Mouse (Mus musculus) CH12.LX (cell line): ENCODE data around the gene Hs3st3a1. TPM values are rescaled to one million over a fixed set of nuclear protein-coding genes. Genes with fewer than 3 reads are reported as not detected.

ENCODE experiments used
- DNase-seq: peaks from one replicate; pipeline ENCODE4 v3.0.0-alpha.2; 2013; ENCODE audit errors: extremely low read depth
- H3K27ac ChIP-seq: 2 replicates; pipeline ENCODE4 v1.5.1; 2012; ENCODE audit warnings: low read depth, mild to moderate bottlenecking, control low read depth, moderate library complexity; ENCODE audit not compliant: insufficient read depth
- H3K27me3 ChIP-seq: replicated peaks from 2 replicates; pipeline ENCODE3; 2012; ENCODE audit warnings: inconsistent platforms
- H3K36me3 ChIP-seq, 2 experiments: replicated peaks in 1 of 2; 2 replicates each; pipeline versions ENCODE3 to v1.6.1; 2012; ENCODE audit warnings: inconsistent platforms in 1 of 2, low read length in 1 of 2, mild to moderate bottlenecking in 1 of 2, mixed read lengths in 1 of 2, moderate library complexity in 1 of 2; ENCODE audit not compliant: control insufficient read depth in 1 of 2, insufficient read depth in 1 of 2
- H3K4me1 ChIP-seq, 2 experiments: 2 replicates each; pipeline ENCODE4 v1.6.1; 2012; ENCODE audit warnings: inconsistent platforms in 1 of 2, moderate library complexity in 1 of 2; ENCODE audit not compliant: insufficient read depth in 2 of 2, control insufficient read depth in 1 of 2
- H3K4me2 ChIP-seq: 2 replicates; pipeline ENCODE4 v1.6.1; 2012; ENCODE audit warnings: low read depth, mild to moderate bottlenecking, control low read depth; ENCODE audit not compliant: poor library complexity, insufficient read depth, severe bottlenecking
- H3K4me3 ChIP-seq, 3 experiments: fragments of 150-350 bp in 1 of 3; sonication (generic) in 1 of 3; replicated peaks in 1 of 3; 2 replicates each; pipeline versions ENCODE3 to v1.5.1; 2011 to 2012; ENCODE audit warnings: low read depth in 2 of 3, low read length in 2 of 3, mild to moderate bottlenecking in 2 of 3, moderate library complexity in 2 of 3, control low read depth in 1 of 3, improper control_type of control experiment in 1 of 3, inconsistent platforms in 1 of 3, mixed read lengths in 1 of 3; ENCODE audit not compliant: poor library complexity in 1 of 3
- H3K79me2 ChIP-seq: replicated peaks from 2 replicates; pipeline ENCODE4 v1.6.1; 2012; ENCODE audit warnings: mild to moderate bottlenecking, moderate library complexity; ENCODE audit not compliant: control insufficient read depth, poor library complexity, insufficient read depth, severe bottlenecking; ENCODE audit errors: extremely low read depth
- H3K9ac ChIP-seq: 2 replicates; pipeline ENCODE4 v1.6.1; 2012; ENCODE audit warnings: low read depth, mild to moderate bottlenecking, control low read depth, moderate library complexity; ENCODE audit not compliant: insufficient read depth
- H3K9me3 ChIP-seq: replicated peaks from 2 replicates; pipeline ENCODE3; 2012; ENCODE audit warnings: low read length, inconsistent platforms, mixed read lengths
- CHD1 ChIP-seq: IDR thresholded peaks from 2 replicates; pipeline ENCODE4 v1.6.1; 2012; ENCODE audit warnings: low read depth, low read length, improper control_type of control experiment, inconsistent platforms
- CTCF ChIP-seq, 2 experiments: IDR thresholded peaks in 1 of 2; conservative IDR thresholded peaks in 1 of 2; 2 replicates each; pipeline ENCODE4 v1.5.1; 2011 to 2012; ENCODE audit warnings: low read depth in 2 of 2, low read length in 2 of 2, improper control_type of control experiment in 1 of 2, inconsistent platforms in 1 of 2, mild to moderate bottlenecking in 1 of 2, moderate library complexity in 1 of 2
- EP300 ChIP-seq: IDR thresholded peaks from 2 replicates; pipeline ENCODE4 v1.6.1; 2011; ENCODE audit warnings: low read length, improper control_type of control experiment
- MAX ChIP-seq: IDR thresholded peaks from 2 replicates; pipeline ENCODE4 v1.6.1; 2011; ENCODE audit warnings: low read length, improper control_type of control experiment
- MXI1 ChIP-seq: IDR thresholded peaks from 2 replicates; pipeline ENCODE4 v1.6.1; 2011; ENCODE audit warnings: mild to moderate bottlenecking, low read depth, low read length, improper control_type of control experiment
- PAX5 ChIP-seq: IDR thresholded peaks from 2 replicates; pipeline ENCODE4 v1.6.1; 2012; ENCODE audit warnings: low read length, inconsistent platforms, mixed read lengths
- POLR2A ChIP-seq: IDR thresholded peaks from 2 replicates; pipeline ENCODE4 v1.6.1; 2011; ENCODE audit warnings: low read depth, mild to moderate bottlenecking, improper control_type of control experiment, low read length
- ZKSCAN1 ChIP-seq: IDR thresholded peaks from 2 replicates; pipeline ENCODE4 v1.6.1; 2012; ENCODE audit warnings: low read depth, inconsistent platforms, low read length, improper control_type of control experiment, borderline replicate concordance
- ZNF384 ChIP-seq: IDR thresholded peaks from 2 replicates; pipeline ENCODE4 v1.6.1; 2012; ENCODE audit warnings: low read depth, low read length, improper control_type of control experiment, inconsistent platforms
- dilution Hi-C: fragments of 300-500 bp; cut with MboI; formaldehyde crosslinking; loops from 2 replicates; pipeline ENCODE4 v1.14.3; 2020; ENCODE audit warnings: low sequenced_read_pairs; ENCODE audit not compliant: extremely low pct_unique_long_range_greater_than_20kb, extremely low pct_ligation_motif_present
- in situ Hi-C: fragments of 300-500 bp; cut with MboI; formaldehyde crosslinking; loops from 3 replicates; pipeline ENCODE4 v1.14.3; 2019; ENCODE audit warnings: low sequenced_read_pairs, low pct_ligation_motif_present, low pct_unique_long_range_greater_than_20kb, mixed read lengths
- polyA plus RNA-seq: library from polyadenylated mRNA; unstranded; fragments of >175 nt; gene quantifications from 2 replicates; pipeline ENCODE4 v1.2.1, GENCODE M21; 2012; ENCODE audit warnings: low read depth; ENCODE audit not compliant: insufficient read length
- total RNA-seq, 2 experiments: library from RNA; depleted of rRNA; stranded (reverse); fragments of 300-350 nt in 1 of 2; fragments of >200 nt in 1 of 2; gene quantifications; 2 replicates each; pipeline ENCODE4 v1.2.3; 2012 to 2014

Hs3st3a1 gene
- total and polyA plus RNA-seq, 3 experiments, result not detected

- dilution Hi-C loops (no loop called here), in situ Hi-C loops (no loop called here)
- no peaks in the 10 kb centered on the region for H3K36me3 ChIP-seq
- no peak for DNase-seq
- TF ChIP-seq ZKSCAN1, result no peak
- no peak for TF ChIP-seq EP300
- no peak for TF ChIP-seq PAX5
- TF ChIP-seq ZNF384, result no peak
- TF ChIP-seq POLR2A, result no peak
- no peak for TF ChIP-seq MXI1
- no peaks in the 10 kb centered on the region for H3K79me2 ChIP-seq
- H3K27ac ChIP-seq, result no peak overlapping the region
- H3K4me1 ChIP-seq, result peaks cover 0 to 5% of the 10 kb centered on the region in 2 experiments; a peak in 1 of 4 replicates
- H3K4me2 ChIP-seq, result no peak overlapping the region
- H3K4me3 ChIP-seq, result no peak overlapping the region
- no peaks in the 10 kb centered on the region for H3K27me3 ChIP-seq
- no peak overlapping the region for H3K9ac ChIP-seq
- H3K9me3 ChIP-seq, result no peaks in the 10 kb centered on the region
Measured at GRCm38 (mm10) chr11:64560471-64560870, 125.3 kb downstream of the Hs3st3a1 start.

DNA sequence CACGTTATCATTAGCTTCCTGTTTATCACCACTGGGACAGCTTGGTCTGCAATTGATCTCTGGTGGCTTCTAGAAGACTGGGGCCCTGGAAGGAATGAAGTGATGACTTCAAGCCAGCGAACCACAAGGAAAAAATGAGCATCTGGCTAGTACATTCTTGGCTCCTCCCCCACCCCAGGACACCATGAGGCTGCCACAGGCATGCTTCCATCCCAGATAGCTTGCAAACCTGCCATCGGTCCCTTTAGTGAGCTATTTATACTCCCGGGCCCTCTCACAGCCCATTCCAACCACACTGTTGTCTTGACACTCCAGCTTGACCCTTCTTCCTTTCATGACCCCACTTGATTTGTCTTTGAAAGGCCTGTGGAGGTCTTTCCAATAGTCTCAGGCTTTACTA, 127.6 kb downstream of the Hs3st3a1 start:
- dilution Hi-C loops, result no loop called here
- H3K4me2 ChIP-seq, result no peak overlapping the region

More for the DNA sequence above, 127.6 kb downstream of the Hs3st3a1 start:
- Histone ChIP-seq H3K9me3 (no peaks in the 10 kb centered on the region), H3K27me3 (no peaks in the 10 kb centered on the region)
- in situ Hi-C loops, result no loop called here
- TF ChIP-seq CHD1 (no peak), ZNF384 (no peak), EP300 (no peak), CTCF (conservative IDR thresholded peaks at IDR 0.05 in 1 of 2, IDR thresholded peaks at IDR 0.05 in 1 of 2; ENCODE audit: low read depth in 2 of 2, low read length in 2 of 2) (no peak), MAX (no peak)
- TF ChIP-seq, all 38 proteins: peak for 0
- H3K36me3 ChIP-seq, result no peaks in the 10 kb centered on the region
- H3K4me1 ChIP-seq, result peaks cover 0 to 7% of the 10 kb centered on the region in 2 experiments; a peak in 1 of 4 replicates
- H3K9ac ChIP-seq, result no peak overlapping the region
- no peak overlapping the region for H3K4me3 ChIP-seq
- DNase-seq, result peak; percentile 3
- no peak overlapping the region for H3K27ac ChIP-seq
- no peaks in the 10 kb centered on the region for H3K79me2 ChIP-seq

Other genes starting within 250 kb of the Hs3st3a1 start
- not detected in 2 replicates for gene F930015N05Rik, start 1.3 kb downstream of the Hs3st3a1 start, total RNA-seq (2012; rRNA removed)
- not detected in 2 replicates for gene F930015N05Rik, start 1.3 kb downstream of the Hs3st3a1 start, total RNA-seq (2014; rRNA removed)
- not detected in 2 replicates for gene F930015N05Rik, start 1.3 kb downstream of the Hs3st3a1 start, polyA plus RNA-seq